Mouse (Mus musculus) liver, postnatal 0 days (tissue): ENCODE measurements around the gene Itk.
"Not testable (repeated sequence)": the region's sequence is repeated elsewhere in the genome, so short reads cannot be mapped to it uniquely, and the experiment has no call there.

Source experiments
- CTCF ChIP-seq: sonication (generic); IDR thresholded peaks from 2 replicates; pipeline ENCODE4 v1.5.1; 2016; ENCODE audit warnings: antibody characterized with exemption, low read depth
- EP300 ChIP-seq: IDR thresholded peaks from 2 replicates; pipeline ENCODE4 v1.6.1; 2016; ENCODE audit warnings: antibody characterized with exemption, low read depth, mild to moderate bottlenecking

GRCm38 (mm10) chr11:46428131-46428530 is 38.8 kb upstream of the Itk start:
- TF ChIP-seq CTCF, EP300: not testable (repeated sequence)
